Mouse (Mus musculus) MEL (cell line): ENCODE measurements around the gene Bnc1. TPM values are rescaled to one million over a fixed set of nuclear protein-coding genes. Genes with fewer than 3 reads are reported as not detected.

Experiments used
- DNase-seq: peaks from one replicate; pipeline ENCODE4 v3.0.0; 2011; ENCODE audit warnings: low read depth, low spot score
- H3K27ac ChIP-seq: 2 replicates; pipeline ENCODE4 v1.5.1; 2012; ENCODE audit warnings: low read depth, mild to moderate bottlenecking, control low read depth, low read length, moderate library complexity; ENCODE audit not compliant: control insufficient read depth
- H3K27me3 ChIP-seq, 2 experiments: fragments of 150-350 bp in 1 of 2; sonication (generic) in 1 of 2; 2 replicates each; pipeline ENCODE4 v1.6.1; 2012; ENCODE audit warnings: low read length in 2 of 2, mild to moderate bottlenecking in 2 of 2, improper control_type of control experiment in 1 of 2, moderate library complexity in 1 of 2; ENCODE audit not compliant: insufficient read depth in 2 of 2, control insufficient read depth in 1 of 2
- H3K36me3 ChIP-seq, 2 experiments: 2 replicates each; pipeline ENCODE4 v1.6.1; 2012 to 2014; ENCODE audit warnings: low read length in 2 of 2, improper control_type of control experiment in 1 of 2, inconsistent platforms in 1 of 2, mild to moderate bottlenecking in 1 of 2; ENCODE audit not compliant: insufficient read depth in 2 of 2, control insufficient read depth in 1 of 2
- H3K4me1 ChIP-seq, 2 experiments: fragments of 150-350 bp in 1 of 2; sonication (generic) in 1 of 2; 2 replicates each; pipeline ENCODE4 v1.6.1; 2012; ENCODE audit warnings: low read length in 2 of 2, improper control_type of control experiment in 1 of 2, mild to moderate bottlenecking in 1 of 2; ENCODE audit not compliant: insufficient read depth in 2 of 2, control insufficient read depth in 1 of 2
- H3K4me3 ChIP-seq, 2 experiments: fragments of 150-350 bp in 1 of 2; sonication (generic) in 1 of 2; 2 replicates each; pipeline ENCODE4 v1.5.1; 2012; ENCODE audit warnings: low read depth in 2 of 2, low read length in 2 of 2, mild to moderate bottlenecking in 2 of 2, moderate library complexity in 2 of 2, control low read depth in 1 of 2, improper control_type of control experiment in 1 of 2; ENCODE audit not compliant: control insufficient read depth in 1 of 2, insufficient read depth in 1 of 2
- H3K79me2 ChIP-seq: 2 replicates; pipeline ENCODE4 v1.6.1; 2012; ENCODE audit warnings: mild to moderate bottlenecking, low read length, moderate library complexity; ENCODE audit not compliant: control insufficient read depth, poor library complexity, insufficient read depth
- H3K9ac ChIP-seq: 2 replicates; pipeline ENCODE4 v1.6.1; 2012; ENCODE audit warnings: low read depth, mild to moderate bottlenecking, control low read depth, low read length, moderate library complexity; ENCODE audit not compliant: control insufficient read depth, poor library complexity, severe bottlenecking
- H3K9me3 ChIP-seq: fragments of 150-350 bp; sonication (generic); replicated peaks from 2 replicates; pipeline ENCODE4 v1.6.1; 2012; ENCODE audit warnings: mild to moderate bottlenecking, low read length, improper control_type of control experiment, moderate library complexity; ENCODE audit not compliant: insufficient read depth
- BHLHE40 ChIP-seq: IDR thresholded peaks from 2 replicates; pipeline ENCODE4 v1.6.1; 2012; ENCODE audit warnings: low read depth, mild to moderate bottlenecking, inconsistent platforms, low read length, improper control_type of control experiment, borderline replicate concordance
- CHD1 ChIP-seq: IDR thresholded peaks from 2 replicates; pipeline ENCODE4 v1.6.1; 2012; ENCODE audit warnings: low read depth, mild to moderate bottlenecking, inconsistent platforms, low read length, improper control_type of control experiment
- CHD2 ChIP-seq: IDR thresholded peaks from 2 replicates; pipeline ENCODE4 v1.6.1; 2011; ENCODE audit warnings: low read length, improper control_type of control experiment
- ELF1 ChIP-seq: IDR thresholded peaks from 2 replicates; pipeline ENCODE4 v1.6.1; 2014; ENCODE audit warnings: low read depth, mild to moderate bottlenecking, inconsistent platforms, low read length, improper control_type of control experiment, moderate library complexity
- ETS1 ChIP-seq: IDR thresholded peaks from 2 replicates; pipeline ENCODE4 v1.6.1; 2012; ENCODE audit warnings: low read depth, mild to moderate bottlenecking, inconsistent platforms, low read length, improper control_type of control experiment, moderate library complexity
- JUND ChIP-seq: IDR thresholded peaks from 2 replicates; pipeline ENCODE4 v1.6.1; 2011; ENCODE audit warnings: low read depth, mild to moderate bottlenecking, improper control_type of control experiment, low read length
- KAT2A ChIP-seq: conservative IDR thresholded peaks from 2 replicates; pipeline ENCODE4 v1.6.1; 2012; ENCODE audit warnings: low read depth, low read length, improper control_type of control experiment, inconsistent platforms
- MAZ ChIP-seq: IDR thresholded peaks from 2 replicates; pipeline ENCODE4 v1.6.1; 2012; ENCODE audit warnings: low read depth, mild to moderate bottlenecking, inconsistent platforms, low read length, improper control_type of control experiment
- MXI1 ChIP-seq: IDR thresholded peaks from 2 replicates; pipeline ENCODE4 v1.6.1; 2011; ENCODE audit warnings: mild to moderate bottlenecking, low read depth, low read length, improper control_type of control experiment
- MYB ChIP-seq: IDR thresholded peaks from 2 replicates; pipeline ENCODE4 v1.6.1; 2011; ENCODE audit warnings: mild to moderate bottlenecking, low read depth, low read length, improper control_type of control experiment
- MYC ChIP-seq: IDR thresholded peaks from 2 replicates; pipeline ENCODE4 v1.6.1; 2011; ENCODE audit warnings: low read depth, mild to moderate bottlenecking, low read length, improper control_type of control experiment, moderate library complexity
- NELFE ChIP-seq: IDR thresholded peaks from 2 replicates; pipeline ENCODE4 v1.6.1; 2011; ENCODE audit warnings: low read depth, low read length, improper control_type of control experiment
- NRF1 ChIP-seq: IDR thresholded peaks from 2 replicates; pipeline ENCODE4 v1.6.1; 2014; ENCODE audit warnings: low read depth, mild to moderate bottlenecking, inconsistent platforms, low read length, improper control_type of control experiment, moderate library complexity; ENCODE audit not compliant: poor library complexity, insufficient read depth, severe bottlenecking
- POLR2AphosphoS2 ChIP-seq: IDR thresholded peaks from 2 replicates; pipeline ENCODE4 v1.6.1; 2011; ENCODE audit warnings: low read length, improper control_type of control experiment
- RAD21 ChIP-seq: IDR thresholded peaks from 2 replicates; pipeline ENCODE4 v1.6.1; 2011; ENCODE audit warnings: mild to moderate bottlenecking, low read depth, low read length, improper control_type of control experiment
- RCOR1 ChIP-seq: IDR thresholded peaks from 2 replicates; pipeline ENCODE4 v1.6.1; 2012; ENCODE audit warnings: low read depth, mild to moderate bottlenecking, inconsistent platforms, low read length, improper control_type of control experiment
- SIN3A ChIP-seq: IDR thresholded peaks from 2 replicates; pipeline ENCODE4 v1.6.1; 2012; ENCODE audit warnings: low read length, improper control_type of control experiment, inconsistent platforms
- TAL1 ChIP-seq: IDR thresholded peaks from 2 replicates; pipeline ENCODE4 v1.6.1; 2012; ENCODE audit warnings: mild to moderate bottlenecking, inconsistent platforms, low read length, moderate library complexity, mixed read lengths
- TBP ChIP-seq: IDR thresholded peaks from 2 replicates; pipeline ENCODE4 v1.8.0; 2011; ENCODE audit warnings: low read depth, low read length, improper control_type of control experiment
- USF1 ChIP-seq: IDR thresholded peaks from 2 replicates; pipeline ENCODE4 v1.6.1; 2014; ENCODE audit warnings: low read depth, mild to moderate bottlenecking, inconsistent platforms, low read length, improper control_type of control experiment, moderate library complexity
- USF2 ChIP-seq, 2 experiments: IDR thresholded peaks; 2 replicates each; pipeline ENCODE4 v1.6.1; 2011 to 2012; ENCODE audit warnings: improper control_type of control experiment in 2 of 2, low read length in 2 of 2, borderline replicate concordance in 1 of 2, inconsistent platforms in 1 of 2, low read depth in 1 of 2, mild to moderate bottlenecking in 1 of 2; ENCODE audit not compliant: insufficient read depth in 1 of 2
- ZC3H11A ChIP-seq: IDR thresholded peaks from 2 replicates; pipeline ENCODE4 v1.6.1; 2012; ENCODE audit warnings: low read depth, mild to moderate bottlenecking, inconsistent platforms, low read length, improper control_type of control experiment
- ZMIZ1 ChIP-seq: IDR thresholded peaks from 2 replicates; pipeline ENCODE4 v1.6.1; 2012; ENCODE audit warnings: low read depth, mild to moderate bottlenecking, inconsistent platforms, low read length, improper control_type of control experiment, moderate library complexity
- ZNF384 ChIP-seq: IDR thresholded peaks from 2 replicates; pipeline ENCODE4 v1.6.1; 2012; ENCODE audit warnings: low read depth, mild to moderate bottlenecking, inconsistent platforms, low read length, improper control_type of control experiment
- polyA plus RNA-seq, 2 experiments: library from polyadenylated mRNA; stranded (reverse) in 1 of 2; unstranded in 1 of 2; fragments of >175 nt in 1 of 2; fragments of >200 nt in 1 of 2; gene quantifications; 2 replicates each; pipeline versions ENCODE4 v1.2.1 to v1.2.4; 2012; ENCODE audit warnings: low replicate concordance in 2 of 2, low read depth in 1 of 2; ENCODE audit not compliant: insufficient read length in 2 of 2, insufficient read depth in 1 of 2, missing spikeins in 1 of 2
- total RNA-seq: library from RNA; depleted of rRNA; stranded (reverse); fragments of 300-350 nt; gene quantifications from 2 replicates; pipeline ENCODE4 v1.2.3, GENCODE M21; 2012

Gene Bnc1
- total and polyA plus RNA-seq, 3 experiments: not detected

DNA sequence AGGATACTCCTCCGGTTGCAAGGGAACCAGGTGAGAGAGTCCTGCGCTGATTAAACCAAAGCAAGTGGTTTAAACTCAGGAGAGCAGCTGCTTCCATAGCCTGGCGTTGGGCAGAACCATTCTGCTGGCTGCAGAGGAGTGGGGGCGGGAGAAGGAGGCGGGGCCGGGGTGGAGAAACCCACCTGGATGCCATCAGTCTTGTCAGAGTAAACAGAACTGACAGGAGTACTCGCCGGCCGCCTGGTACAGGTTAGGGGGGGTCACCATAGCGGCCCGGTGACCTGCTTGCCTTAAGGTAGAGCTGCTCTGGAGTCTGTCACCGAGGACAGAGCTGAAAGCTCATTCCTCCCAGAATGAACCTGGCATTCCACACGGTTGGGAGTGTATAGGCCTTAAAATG, 20.4 kb upstream of the Bnc1 start:
- no peak overlapping the region for H3K4me3 ChIP-seq
- no peaks in the 10 kb centered on the region for H3K27me3 ChIP-seq
- H3K79me2 ChIP-seq: no peaks in the 10 kb centered on the region
- H3K4me1 ChIP-seq: no peaks in the 10 kb centered on the region
- DNase-seq: no peak
- H3K9me3 ChIP-seq: no peaks in the 10 kb centered on the region
- H3K9ac ChIP-seq: no peak overlapping the region
- TF ChIP-seq ZNF384 (no peak), NRF1 (no peak), TAL1 (no peak), JUND (no peak), MYB (no peak), ZMIZ1 (no peak), ELF1 (no peak), SIN3A (no peak), MYC (no peak), ETS1 (no peak), CHD2 (no peak), RCOR1 (no peak), CHD1 (no peak), POLR2AphosphoS2 (no peak), BHLHE40 (no peak), ZC3H11A (no peak), RAD21 (no peak), TBP (no peak)
- H3K36me3 ChIP-seq: no peaks in the 10 kb centered on the region
- no peak overlapping the region for H3K27ac ChIP-seq

GRCm38 (mm10) chr7:82011534-82012401, 19.7 kb upstream of the Bnc1 start:
- H3K79me2 ChIP-seq: no peaks in the 10 kb centered on the region
- no peak overlapping the region for H3K9ac ChIP-seq
- no peak for DNase-seq
- H3K9me3 ChIP-seq: no peaks in the 10 kb centered on the region
- TF ChIP-seq ETS1: no peak
- TF ChIP-seq MAZ: no peak
- no peak for TF ChIP-seq CHD1
- TF ChIP-seq BHLHE40: no peak
- TF ChIP-seq TBP: no peak
- no peak for TF ChIP-seq KAT2A
- TF ChIP-seq JUND: no peak
- no peak for TF ChIP-seq USF2 (IDR thresholded peaks at IDR 0.05; ENCODE audit: borderline replicate concordance in 1 of 2, insufficient read depth in 1 of 2, low read depth in 1 of 2, low read length in 2 of 2)
- no peak for TF ChIP-seq NELFE
- no peak for TF ChIP-seq USF1
- no peak for TF ChIP-seq MXI1
- no peak for TF ChIP-seq CHD2
- TF ChIP-seq, all 39 proteins: peak for 0
- Histone ChIP-seq H3K4me3 (no peak overlapping the region), H3K27ac (no peak overlapping the region), H3K27me3 (no peaks in the 10 kb centered on the region), H3K36me3 (no peaks in the 10 kb centered on the region), H3K4me1 (no peaks in the 10 kb centered on the region)
